Mouse (Mus musculus): Measurements from ENCODE around the gene Cyfip2.
"Not testable (repeated sequence)": the region's sequence is repeated elsewhere in the genome, so short reads cannot be mapped to it uniquely, and the experiment has no call there.

Cyfip2 gene

GRCm38 (mm10) chr11:46204841-46205240 is 107.8 kb downstream of the Cyfip2 start:
- in situ Hi-C loops (cut with MboI; ENCODE audit: low sequenced_read_pairs) = no loop called here

- in situ Hi-C loops (cut with MboI; ENCODE audit: low sequenced_read_pairs) = no loop called here
These were observed 110.1 kb downstream of the Cyfip2 start for GRCm38 (mm10) chr11:46202547-46202887.

GRCm38 (mm10) chr11:46201636-46202546 is 110.8 kb downstream of the Cyfip2 start:
- in situ Hi-C loops (cut with MboI; ENCODE audit: low sequenced_read_pairs) = no loop called here

- in situ Hi-C loops (cut with MboI; ENCODE audit: low sequenced_read_pairs) = no loop called here
These were observed 112.0 kb downstream of the Cyfip2 start for GRCm38 (mm10) chr11:46200664-46201063.

GRCm38 (mm10) chr11:46194175-46194574 is 118.5 kb downstream of the Cyfip2 start:
- in situ Hi-C loops (cut with MboI; ENCODE audit: low sequenced_read_pairs) = no loop called here

- in situ Hi-C loops (cut with MboI; ENCODE audit: low sequenced_read_pairs) = no loop called here
These were observed 124.4 kb downstream of the Cyfip2 start for GRCm38 (mm10) chr11:46188283-46188682.

- in situ Hi-C loops (cut with MboI; ENCODE audit: low sequenced_read_pairs) = no loop called here
These were observed 127.2 kb downstream of the Cyfip2 start for GRCm38 (mm10) chr11:46185486-46185885.

- in situ Hi-C loops (cut with MboI; ENCODE audit: low sequenced_read_pairs) = no loop called here
These were observed 127.7 kb downstream of the Cyfip2 start for GRCm38 (mm10) chr11:46184946-46185345.

- in situ Hi-C loops (cut with MboI; ENCODE audit: low sequenced_read_pairs) = not testable (repeated sequence)
These were observed 130.6 kb downstream of the Cyfip2 start for GRCm38 (mm10) chr11:46182031-46182430.

GRCm38 (mm10) chr11:46177246-46178043 is 135.2 kb downstream of the Cyfip2 start:
- in situ Hi-C loops (cut with MboI; ENCODE audit: low sequenced_read_pairs) = no loop called here

- in situ Hi-C loops (cut with MboI; ENCODE audit: low sequenced_read_pairs) = no loop called here
These were observed 136.5 kb downstream of the Cyfip2 start for GRCm38 (mm10) chr11:46176155-46176554.

- in situ Hi-C loops (cut with MboI; ENCODE audit: low sequenced_read_pairs) = no loop called here
These were observed 140.5 kb downstream of the Cyfip2 start for GRCm38 (mm10) chr11:46172128-46172527.

- in situ Hi-C loops (cut with MboI; ENCODE audit: low sequenced_read_pairs) = no loop called here
These were observed 142.8 kb downstream of the Cyfip2 start for GRCm38 (mm10) chr11:46169908-46170307.

GRCm38 (mm10) chr11:46168506-46168905 is 144.2 kb downstream of the Cyfip2 start:
- in situ Hi-C loops (cut with MboI; ENCODE audit: low sequenced_read_pairs) = no loop called here

GRCm38 (mm10) chr11:46165866-46166585 is 146.6 kb downstream of the Cyfip2 start, which contains the start of gene Nipal4:
Gene Nipal4 (minus strand): TSS chr11:46166508.
- in situ Hi-C loops (cut with MboI; ENCODE audit: low sequenced_read_pairs) = no loop called here

GRCm38 (mm10) chr11:46157462-46157861 is 155.2 kb downstream of the Cyfip2 start:
- in situ Hi-C loops (cut with MboI; ENCODE audit: low sequenced_read_pairs) = no loop called here

GRCm38 (mm10) chr11:46156945-46157344 is 155.7 kb downstream of the Cyfip2 start:
- in situ Hi-C loops (cut with MboI; ENCODE audit: low sequenced_read_pairs) = no loop called here

- in situ Hi-C loops (cut with MboI; ENCODE audit: low sequenced_read_pairs) = no loop called here
These were observed 166.0 kb downstream of the Cyfip2 start for GRCm38 (mm10) chr11:46146619-46147018.

GRCm38 (mm10) chr11:46145163-46145875 is 167.3 kb downstream of the Cyfip2 start:
- in situ Hi-C loops (cut with MboI; ENCODE audit: low sequenced_read_pairs) = no loop called here

Data from CH12F3 (cell line).